Mouse (Mus musculus): ENCODE results near the gene Nf1.

The Nf1 gene

DNA sequence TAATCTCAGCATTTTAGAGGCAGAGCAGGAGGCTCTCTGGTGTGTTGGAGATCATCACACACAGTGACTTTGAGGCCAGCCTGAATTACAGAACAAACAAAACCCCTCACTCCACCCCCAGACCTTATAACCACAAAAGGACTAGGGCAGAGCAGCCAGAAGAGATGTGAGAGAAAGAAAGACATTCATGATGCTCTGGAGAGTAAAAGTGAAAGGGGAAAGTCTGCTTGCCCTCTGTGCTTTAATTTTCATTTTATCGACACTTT, 184.8 kb downstream of the Nf1 start:
- intact Hi-C loops (cut with DNase I): no loop called here

DNA sequence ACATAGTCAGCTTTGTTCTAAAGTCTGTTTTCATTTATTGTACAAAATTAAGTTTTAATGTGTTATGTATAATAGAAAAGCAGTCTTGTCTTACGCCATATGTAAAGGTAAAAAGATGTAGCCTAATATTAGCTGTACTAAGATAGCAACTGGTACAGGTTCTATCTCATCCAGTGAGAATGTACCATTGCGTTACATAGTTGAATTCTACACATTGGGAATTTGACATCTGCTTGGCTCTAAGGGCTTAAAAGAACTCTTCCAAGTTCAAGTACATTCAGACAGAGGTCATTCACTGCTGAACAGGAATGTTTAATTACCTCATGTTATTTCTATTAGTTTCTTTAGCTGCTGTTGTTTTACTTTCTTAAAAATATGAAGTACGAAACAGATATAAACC, 187.1 kb downstream of the Nf1 start:
- intact Hi-C loops (cut with DNase I): no loop called here

DNA sequence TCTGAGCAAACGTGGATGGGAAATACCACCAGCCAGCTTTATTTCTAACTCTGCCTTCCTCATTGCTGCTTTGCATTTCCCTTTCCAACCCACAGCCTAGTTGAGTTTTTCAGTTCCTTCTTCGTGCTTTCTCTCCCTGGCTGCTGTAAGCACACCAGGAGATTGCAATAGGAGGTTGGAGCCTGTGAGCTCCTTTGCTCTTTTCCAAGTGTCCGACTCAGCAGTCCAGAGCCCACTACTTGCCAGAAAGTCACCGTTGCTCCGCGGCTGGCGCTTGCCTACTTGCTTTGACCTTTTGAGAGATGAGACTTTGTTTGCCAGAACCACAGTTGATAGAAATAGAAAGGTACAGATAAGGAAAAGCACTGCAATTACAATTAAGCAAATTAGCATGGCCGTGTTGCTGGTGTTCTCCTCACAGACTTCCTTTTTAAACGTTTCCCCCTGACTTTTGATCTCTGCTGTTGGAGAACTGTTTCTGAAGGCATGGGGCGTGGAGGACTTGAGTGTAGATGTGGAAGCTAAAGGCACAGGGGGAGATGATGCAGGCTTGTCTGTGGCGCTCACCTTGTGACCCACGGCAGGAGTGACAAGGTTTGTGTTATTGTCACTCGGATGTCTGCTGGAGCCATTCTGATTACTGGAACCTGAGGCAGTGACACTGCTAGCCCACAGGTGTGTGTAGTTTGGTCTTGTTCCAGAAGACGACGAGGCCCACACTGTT, 187.7 kb downstream of the Nf1 start:
- intact Hi-C loops (cut with DNase I): no loop called here

DNA sequence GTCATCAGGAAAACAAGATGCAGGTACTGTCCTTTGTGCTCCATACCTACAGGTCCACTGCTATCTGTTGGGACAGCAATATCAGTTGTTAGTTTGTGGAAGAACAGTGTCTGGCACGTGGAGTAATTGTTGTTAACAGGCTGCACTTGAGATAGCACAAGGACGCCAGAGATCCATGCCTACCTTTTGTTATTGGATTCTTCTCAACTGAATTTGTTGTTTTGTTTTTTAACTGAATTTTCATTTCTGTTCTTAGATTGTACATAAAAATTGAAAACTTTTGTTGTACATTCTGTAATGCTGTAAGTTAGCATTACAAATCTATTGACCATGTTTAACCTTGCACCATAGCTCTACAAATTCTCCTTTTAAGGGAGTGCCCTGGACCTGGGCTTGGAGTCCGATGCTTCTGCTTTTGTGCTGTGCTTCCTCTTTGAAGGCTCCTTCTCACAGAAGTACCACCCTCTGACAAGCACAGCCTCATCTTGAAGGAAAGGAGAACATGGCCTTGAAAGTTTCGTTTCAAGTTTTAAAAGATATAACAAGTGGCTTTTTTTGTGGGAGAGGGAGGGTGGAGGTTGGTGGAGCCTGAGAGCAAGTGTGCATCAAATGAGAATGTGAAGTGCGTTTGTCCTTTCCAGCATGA, 188.4 kb downstream of the Nf1 start:
- intact Hi-C loops (cut with DNase I): no loop called here

DNA sequence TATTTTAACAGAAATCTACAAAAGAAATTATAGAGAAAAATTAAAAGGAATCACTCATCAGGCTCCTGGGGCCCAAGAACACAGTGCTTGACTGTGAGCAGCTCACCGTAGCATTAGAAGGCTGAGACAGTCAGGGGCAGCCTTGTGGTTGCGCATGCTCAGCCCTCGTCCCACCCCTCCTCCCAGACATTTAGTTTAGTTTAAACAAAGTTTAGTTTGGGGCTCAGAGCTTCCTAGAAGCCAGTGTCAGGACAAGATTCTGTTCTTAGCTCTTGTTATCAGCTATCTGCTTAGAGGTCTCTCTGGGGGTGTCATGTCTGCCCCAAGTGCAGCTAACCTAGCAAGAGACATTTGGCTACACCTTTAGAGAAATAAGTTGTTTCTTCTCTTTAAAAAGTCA, 189.1 kb downstream of the Nf1 start:
- intact Hi-C loops (cut with DNase I): no loop called here

DNA sequence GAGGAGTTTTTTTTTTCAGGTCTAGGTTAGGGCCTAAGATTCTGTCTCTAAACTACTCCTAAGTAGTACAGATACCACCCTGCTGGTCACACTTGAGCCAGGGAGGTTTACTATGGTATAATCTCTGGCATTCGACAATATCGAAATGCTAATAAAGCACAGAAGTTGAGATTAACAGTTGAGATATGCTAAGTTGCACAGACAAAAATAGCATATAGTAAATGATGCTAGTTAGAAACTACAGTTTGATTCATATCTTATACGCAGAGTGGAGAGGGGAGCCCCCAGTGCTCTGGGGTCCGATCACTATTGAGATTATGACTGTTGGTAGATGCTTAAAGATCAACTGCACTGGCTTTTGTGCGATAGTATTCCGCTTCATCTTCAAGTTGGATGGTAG, 189.7 kb downstream of the Nf1 start:
- intact Hi-C loops (cut with DNase I): no loop called here

DNA sequence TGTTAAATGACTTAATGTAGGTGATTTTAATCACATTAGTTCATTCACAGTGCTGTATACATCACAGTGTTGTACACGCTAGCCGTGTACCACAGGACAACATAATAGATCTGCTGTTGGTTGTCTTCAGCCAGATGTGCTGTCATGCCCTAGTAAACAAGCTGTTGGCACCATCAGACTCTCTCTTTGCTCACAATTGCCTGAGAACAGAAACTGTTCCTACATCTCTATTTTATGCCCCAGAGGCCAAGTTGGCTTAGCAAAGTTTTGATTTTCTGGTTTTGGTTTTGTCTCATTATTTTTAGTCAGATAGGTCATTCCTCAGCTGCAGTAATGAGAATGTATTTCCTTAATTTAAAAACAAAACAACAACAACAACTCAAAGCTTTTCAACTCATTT, 190.2 kb downstream of the Nf1 start:
- intact Hi-C loops (cut with DNase I): no loop called here

DNA sequence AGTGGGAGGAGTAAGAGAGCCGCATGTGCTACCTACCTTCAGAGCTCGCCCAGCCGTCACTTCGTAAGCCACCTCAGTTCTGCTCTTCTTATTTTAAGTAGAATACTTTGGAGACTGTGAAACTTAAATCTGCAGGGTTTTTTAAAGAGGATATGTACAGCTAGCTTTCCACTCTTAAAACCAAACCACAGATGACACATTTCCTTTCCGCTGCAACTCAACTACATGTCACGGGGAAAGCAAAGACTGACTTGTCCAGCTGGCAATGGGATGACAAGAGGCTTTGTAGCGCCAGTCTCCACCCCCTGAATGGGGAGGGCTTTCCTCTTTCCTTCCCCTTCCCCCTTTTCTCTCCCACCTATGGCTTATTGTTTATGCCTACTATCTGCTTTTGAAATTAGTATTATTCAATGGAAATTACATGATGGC, 190.9 kb downstream of the Nf1 start, which contains the start of the genes Evi2 and Evi2a:
Gene Evi2 (minus strand): TSS at position 257 of the 429 bp plus-strand sequence.
Gene Evi2a (minus strand): TSS at position 277 of the 429 bp plus-strand sequence.
- intact Hi-C loops (cut with DNase I): no loop called here

DNA sequence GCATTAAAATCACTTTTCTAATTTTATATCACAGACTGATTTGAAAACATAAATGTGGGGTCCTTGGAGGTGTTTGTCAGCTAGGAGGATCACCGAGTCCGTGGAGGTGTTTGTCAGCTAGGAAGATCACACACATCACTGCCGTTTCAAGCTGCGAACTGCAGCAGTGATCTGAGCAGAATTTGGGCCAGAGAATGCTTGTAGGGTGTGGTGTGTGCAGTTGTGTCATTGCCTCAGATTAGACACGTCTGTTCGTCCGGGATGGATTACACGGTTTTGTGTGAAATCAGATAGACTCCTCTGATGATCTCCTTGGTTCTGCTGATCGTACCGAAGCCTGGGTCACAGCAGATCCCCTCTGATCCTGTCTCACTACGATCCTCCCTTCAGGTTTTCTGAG, 191.3 kb downstream of the Nf1 start:
- intact Hi-C loops (cut with DNase I): no loop called here

DNA sequence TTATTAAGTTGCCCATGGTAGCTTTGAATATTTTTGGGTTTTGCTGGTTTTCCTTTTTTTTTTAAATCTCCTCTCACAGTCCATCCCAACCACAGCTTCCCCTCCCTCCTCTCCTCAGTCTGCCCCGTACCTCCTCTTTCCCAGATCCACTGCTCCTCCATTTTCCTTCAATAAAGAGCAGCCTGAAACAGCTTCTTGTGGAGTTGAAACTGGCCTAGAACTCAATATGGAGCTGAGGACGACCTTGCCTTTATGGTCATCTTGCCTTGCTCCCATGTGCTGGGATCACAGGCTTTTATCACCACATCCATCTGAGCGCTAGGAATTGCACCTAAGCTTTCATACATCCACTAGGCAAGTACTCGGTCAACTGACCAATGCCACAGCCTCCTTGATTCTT, 192.0 kb downstream of the Nf1 start:
- intact Hi-C loops (cut with DNase I): no loop called here

DNA sequence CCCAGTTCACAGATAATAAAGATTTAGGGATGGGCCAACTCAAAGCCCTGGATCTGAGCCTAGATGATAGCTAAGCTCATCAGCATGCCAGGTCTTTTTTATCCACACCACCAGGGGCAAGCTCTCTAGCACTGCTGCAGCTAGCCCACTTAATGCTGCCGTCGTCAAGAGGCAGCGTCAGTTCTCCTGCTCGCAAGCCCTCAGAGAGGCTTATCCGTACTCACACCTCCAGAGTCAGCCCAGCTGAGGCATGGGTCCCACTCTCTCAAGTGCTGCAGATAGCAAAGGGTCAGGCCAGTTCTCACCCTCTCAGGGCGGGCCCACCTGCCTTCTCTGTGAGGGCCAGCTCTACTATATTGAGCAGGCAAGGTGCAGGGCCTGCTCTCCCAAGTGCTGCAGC, 193.8 kb downstream of the Nf1 start:
- intact Hi-C loops (cut with DNase I): no loop called here

DNA sequence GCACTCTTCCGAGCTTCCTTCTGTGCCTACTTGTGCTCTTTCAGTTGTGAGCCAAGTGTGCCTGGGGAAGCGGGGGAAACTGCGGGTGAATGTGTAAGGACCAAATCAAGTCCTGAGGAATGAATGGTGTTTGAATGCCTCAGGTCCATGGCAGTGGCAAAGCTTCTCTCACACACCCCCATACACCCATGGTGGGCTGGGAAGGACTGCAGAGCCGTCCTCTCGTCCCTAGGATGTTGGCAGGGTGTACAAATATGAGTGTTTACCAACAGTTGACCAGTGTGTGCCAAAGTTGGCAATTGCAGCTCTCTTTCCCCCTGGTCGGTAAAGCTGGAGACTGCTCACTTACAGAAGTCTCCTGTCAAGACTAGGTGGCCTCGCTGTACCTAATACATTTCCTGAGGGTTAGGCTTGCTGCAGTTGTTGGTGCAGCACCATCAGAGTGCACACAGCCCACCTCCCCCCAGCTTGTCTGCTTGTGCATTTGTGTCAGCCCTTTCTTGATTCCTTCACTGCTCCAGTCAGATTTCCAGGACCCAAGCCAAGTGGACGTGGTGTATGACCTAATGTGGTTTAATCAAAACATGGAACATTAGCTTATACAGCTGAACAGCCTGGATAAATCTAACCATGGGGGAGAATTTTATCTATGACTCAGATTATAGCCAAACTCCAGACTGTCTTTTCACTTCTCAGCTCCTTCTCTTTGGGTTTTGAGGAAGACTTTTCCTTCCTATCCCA, 194.6 kb downstream of the Nf1 start:
- intact Hi-C loops (cut with DNase I): no loop called here

DNA sequence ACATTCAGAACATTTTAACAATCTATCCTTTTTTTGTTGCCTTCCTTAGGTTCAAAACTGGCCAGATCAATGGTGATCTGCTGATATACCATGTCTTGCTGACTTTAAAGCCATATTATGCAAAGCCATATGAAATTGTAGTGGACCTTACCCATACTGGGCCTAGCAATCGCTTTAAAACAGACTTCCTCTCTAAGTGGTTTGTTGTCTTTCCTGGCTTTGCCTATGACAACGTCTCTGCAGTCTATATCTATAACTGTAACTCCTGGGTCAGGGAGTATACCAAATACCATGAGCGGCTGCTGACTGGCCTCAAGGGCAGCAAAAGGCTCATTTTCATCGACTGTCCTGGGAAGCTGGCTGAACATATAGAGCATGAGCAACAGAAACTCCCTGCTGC, 196.1 kb downstream of the Nf1 start:
- intact Hi-C loops (cut with DNase I): no loop called here

DNA sequence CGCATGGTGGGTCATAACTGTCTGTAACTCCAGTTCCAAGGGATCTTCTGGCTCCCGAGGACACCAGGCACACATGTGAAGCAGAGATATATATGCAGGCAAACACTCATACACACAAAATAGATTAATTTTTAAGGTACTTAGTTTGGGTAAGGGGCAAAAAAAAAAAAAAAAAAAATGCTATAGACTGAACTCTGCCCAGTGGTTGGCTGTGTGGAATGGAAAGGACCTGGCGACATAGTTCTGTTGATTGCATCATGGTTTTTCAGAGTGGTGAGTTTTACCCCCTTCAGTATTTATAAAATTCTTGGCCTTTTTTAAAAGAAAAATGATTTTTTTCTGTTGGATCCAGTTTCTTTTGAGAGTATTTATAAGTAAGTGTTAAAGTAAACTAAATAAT, 196.8 kb downstream of the Nf1 start:
- intact Hi-C loops (cut with DNase I): no loop called here

DNA sequence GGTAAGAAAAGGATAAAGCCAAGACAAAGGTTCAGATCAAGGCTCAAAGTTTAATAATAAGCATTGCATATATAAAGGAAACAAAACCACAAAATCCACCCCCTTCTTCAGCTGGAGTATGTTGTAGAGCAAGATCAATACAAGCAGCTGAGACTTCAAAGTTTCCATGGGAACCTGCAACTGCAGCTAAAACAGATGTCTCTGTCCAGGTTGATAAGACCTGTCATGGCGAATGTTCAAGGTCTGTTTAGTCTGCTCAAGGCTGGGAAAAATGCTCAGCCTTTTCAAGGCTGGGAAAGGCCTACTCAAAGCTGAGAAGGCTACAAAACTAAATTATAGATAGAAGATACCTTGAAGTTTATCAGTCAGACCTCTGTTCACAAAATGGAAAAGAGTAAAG, 213.1 kb downstream of the Nf1 start:
- intact Hi-C loops (cut with DNase I): no loop called here

DNA sequence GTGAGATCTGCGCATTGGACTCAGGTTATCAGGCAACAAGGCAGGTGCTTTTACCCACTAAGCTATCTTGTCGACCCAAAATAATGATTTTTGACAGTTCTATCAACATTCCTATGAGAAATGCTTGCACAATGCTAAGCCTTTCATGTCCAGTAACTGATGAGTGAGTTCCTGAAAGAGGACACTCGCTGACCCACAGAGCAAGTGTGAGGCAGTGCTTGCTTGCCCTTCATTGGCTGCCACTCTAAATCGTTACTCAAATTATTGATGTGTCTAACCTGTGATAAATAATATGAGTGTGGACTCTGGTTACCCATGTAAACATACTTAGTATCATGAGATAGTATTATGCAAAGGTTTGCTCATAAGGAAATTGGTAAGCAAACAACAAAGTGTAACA, 221.0 kb downstream of the Nf1 start:
- intact Hi-C loops (cut with DNase I): no loop called here

DNA sequence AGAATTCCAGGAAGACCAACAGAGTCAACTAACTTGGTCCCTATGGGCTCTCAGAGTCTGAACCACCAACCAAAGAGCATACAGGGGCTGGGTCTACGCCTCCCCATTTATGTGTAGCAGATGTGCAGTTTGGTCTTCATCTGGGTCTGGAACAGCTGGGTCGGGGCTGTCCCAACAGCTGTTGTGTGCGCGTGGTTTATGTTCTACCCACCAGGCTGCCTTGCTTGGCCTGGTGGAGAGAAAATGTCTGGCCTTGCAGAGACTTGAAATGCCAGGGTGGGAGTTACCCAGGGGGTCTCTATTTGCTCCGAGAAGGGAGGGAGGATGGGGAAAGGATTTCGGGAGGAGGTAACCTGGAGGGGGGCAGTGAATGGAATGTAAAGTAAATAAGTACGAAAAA, 224.0 kb downstream of the Nf1 start:
- intact Hi-C loops (cut with DNase I): no loop called here

DNA sequence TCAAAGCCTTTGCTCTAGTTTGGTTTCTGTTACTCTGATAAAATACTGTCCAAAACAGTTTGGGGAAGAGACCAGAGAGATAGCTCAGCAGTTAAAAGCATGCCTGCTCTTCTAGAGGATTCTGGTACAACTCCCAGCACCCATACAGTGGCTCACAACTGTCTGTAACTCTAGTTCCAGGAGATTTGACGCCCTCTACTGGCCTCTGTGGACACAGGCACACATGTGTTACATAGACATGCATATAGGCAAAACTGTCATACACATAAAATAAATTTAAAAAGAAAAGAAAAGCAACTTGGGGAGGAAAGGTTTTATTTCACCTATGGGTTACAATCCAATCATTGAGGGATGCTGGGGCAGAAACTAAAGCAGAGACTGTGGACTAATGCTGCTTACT, 227.5 kb downstream of the Nf1 start:
- intact Hi-C loops (cut with DNase I): no loop called here

DNA sequence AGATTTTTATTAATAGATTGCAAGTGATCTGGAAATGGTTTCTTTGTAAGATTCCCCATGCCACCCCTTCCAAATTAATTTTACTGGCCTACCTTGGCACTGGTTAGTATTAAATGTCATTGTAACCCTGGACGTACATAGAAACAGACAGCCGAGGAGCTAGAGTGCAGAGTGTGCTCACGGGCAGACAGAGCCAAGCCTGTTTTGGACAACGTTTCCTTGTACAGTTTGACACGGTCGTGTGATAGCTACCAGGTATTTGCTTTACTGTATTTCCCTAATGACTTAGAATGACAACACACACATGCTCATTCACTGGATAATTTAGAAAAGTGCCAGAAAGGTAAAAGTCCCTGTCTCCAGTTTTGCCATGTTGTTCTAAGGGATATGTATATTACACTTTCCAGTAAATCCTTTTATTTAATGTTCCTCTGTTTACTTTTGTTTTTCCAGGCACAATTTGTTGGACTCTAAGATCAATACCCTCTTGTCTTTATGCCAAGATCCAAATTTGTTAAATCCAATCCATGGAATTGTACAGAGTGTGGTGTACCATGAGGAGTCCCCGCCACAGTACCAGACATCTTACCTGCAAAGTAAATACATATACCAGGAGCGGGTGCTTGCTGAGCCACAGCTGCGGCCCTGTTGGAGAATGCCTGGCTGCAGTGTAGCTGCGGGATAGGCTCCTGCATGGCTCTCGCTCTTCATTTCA, 228.9 kb downstream of the Nf1 start:
- intact Hi-C loops (cut with DNase I): no loop called here

DNA sequence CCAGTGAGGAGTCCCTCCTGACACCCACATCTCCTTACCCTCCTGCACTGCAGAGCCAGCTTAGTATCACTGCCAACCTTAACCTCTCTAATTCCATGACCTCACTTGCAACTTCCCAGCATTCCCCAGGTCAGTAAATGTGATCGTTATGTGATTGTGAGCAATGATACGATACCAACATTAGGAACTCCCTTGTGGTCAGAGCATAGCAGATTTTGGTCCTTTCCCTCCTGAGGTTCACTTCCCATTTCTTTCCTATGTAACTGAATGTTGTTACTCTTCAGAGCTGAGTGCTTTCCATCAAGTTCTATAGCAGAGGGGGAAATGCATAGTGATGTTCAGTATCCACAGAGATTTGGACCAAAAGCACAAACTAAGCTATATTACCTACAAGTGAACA, 230.8 kb downstream of the Nf1 start:
- intact Hi-C loops (cut with DNase I): loop anchor here (10.0 kb wide), 1 partner anchor 136 kb away; no protein-coding TSS in a partner anchor

DNA sequence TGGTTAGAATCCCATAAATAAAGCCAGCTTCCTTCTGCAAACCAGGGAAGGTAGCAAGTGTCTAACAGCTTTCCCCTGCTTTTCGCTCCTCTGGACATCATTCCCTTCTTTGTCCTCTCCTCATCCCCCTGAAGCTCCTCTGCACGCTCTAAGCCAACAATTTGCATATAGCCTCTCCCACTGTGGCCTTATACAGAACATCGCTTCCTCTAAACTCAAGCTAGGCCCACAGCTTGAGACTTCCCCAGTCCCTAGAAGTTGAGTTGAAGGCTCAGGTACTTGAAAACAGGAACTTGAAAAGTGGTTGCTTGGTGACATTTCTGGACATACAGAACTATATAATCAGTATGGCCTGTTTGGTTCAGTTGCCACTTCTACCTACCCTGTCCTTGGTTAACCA, 234.3 kb downstream of the Nf1 start:
- intact Hi-C loops (cut with DNase I): loop anchor here (10.0 kb wide), 1 partner anchor 139 kb away; no protein-coding TSS in a partner anchor

Measured in adrenal gland (tissue).